Mouse (Mus musculus) CH12.LX (cell line): ENCODE results near the gene Gm20498.

Experiments
- ELF1 ChIP-seq: IDR thresholded peaks from 2 replicates; pipeline ENCODE4 v1.6.1; 2014; ENCODE audit warnings: low read depth, mild to moderate bottlenecking, inconsistent platforms, low read length, improper control_type of control experiment
- EP300 ChIP-seq: IDR thresholded peaks from 2 replicates; pipeline ENCODE4 v1.6.1; 2011; ENCODE audit warnings: low read length, improper control_type of control experiment
- UBTF ChIP-seq: IDR thresholded peaks from 2 replicates; pipeline ENCODE4 v1.6.1; 2012; ENCODE audit warnings: low read depth, mild to moderate bottlenecking, inconsistent platforms, low read length, improper control_type of control experiment, moderate library complexity

DNA sequence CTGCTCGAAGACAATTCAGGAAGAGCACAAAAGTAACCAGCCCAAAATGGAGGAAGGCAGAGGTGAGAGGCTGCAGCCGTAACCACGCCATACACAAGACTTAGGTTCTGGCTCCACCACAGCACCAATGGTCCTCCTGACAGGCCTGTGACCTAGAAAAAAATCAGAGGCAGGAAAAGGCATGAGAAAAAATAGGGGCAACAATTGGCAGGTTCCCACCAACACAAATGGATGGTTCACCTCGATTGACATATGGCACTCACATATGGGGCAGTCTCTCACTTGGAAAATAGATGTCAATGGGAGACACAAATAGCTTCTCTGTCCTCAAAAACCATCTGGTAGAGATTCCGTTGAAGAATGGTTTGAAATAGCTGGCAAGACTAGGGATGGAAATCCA, 216.8 kb downstream of the Gm20498 start:
- TF ChIP-seq ELF1 (no peak), EP300 (no peak), UBTF (no peak)
